Mouse (Mus musculus) erythroblast, embryonic 14.5 days (primary cell): ENCODE results near the gene Nts.

Experiments
- GATA1 ChIP-seq: IDR thresholded peaks from 2 replicates; pipeline ENCODE4 v1.6.1; 2012; ENCODE audit warnings: low read length, inconsistent platforms, mixed read lengths
- TAL1 ChIP-seq: IDR thresholded peaks from 3 replicates; pipeline ENCODE4 v1.6.1; 2012; ENCODE audit warnings: low read length, inconsistent platforms, mixed read lengths

- no peak for TF ChIP-seq GATA1
- TF ChIP-seq TAL1, result no peak
Observed at GRCm38 (mm10) chr10:102511807-102512461, 21.6 kb upstream of the Nts start, which contains the start of gene Rassf9.
